ENCODE assay signal across 8 mouse cellular contexts in the genomic region with DNA sequence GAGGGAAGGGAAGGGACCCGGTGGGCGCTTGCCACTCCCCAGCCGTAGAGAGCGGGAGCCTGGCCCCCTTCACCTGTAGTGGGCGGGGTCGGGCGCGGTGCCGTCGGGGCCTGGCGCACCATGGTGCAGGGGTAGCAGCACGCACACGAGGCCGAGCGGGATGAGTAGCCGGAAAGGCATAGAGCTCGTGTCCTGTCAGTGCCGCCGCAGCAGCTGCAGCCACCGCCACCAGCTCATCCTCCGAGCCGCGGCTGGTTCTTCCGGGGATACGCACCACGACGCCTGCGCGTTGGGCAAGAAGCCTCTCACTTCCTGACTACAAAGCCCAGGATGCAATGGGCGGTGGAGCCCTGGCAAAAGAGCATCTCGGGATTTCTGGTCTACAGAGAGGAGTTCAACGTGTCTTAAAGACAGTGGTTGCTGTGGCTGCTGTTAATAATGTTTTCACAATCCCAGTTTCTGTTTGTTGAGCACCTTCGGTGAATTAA. TPM values are rescaled to one million over a fixed set of nuclear protein-coding genes. Genes with fewer than 3 reads are reported as not detected.
DNase-seq lines count a peak whose midpoint lies in the region; ATAC-seq and TF ChIP-seq lines count a peak whose summit lies in the region.

Gene Edem2, minus strand, starts transcription at position 318 of the 488 bp plus-strand sequence.

- H3K27me3 ChIP-seq in G1E (ENCODE audit: insufficient read depth, low read length) = no peaks in the 10 kb centered on the region
- peaks cover 2% of the 10 kb centered on the region; the same call in 1 of the 2 replicates for H3K27me3 ChIP-seq in forebrain, embryonic 16.5 days (replicated peaks; ENCODE audit: control insufficient read depth, insufficient read depth, low read length)
- no peaks in the 10 kb centered on the region for H3K27me3 ChIP-seq in lung, embryonic 14.5 days (ENCODE audit: insufficient read depth, low read length)
- no peaks in the 10 kb centered on the region for H3K27me3 ChIP-seq in thymus, adult 2 months (ENCODE audit: control insufficient read depth, insufficient read depth, low read length)

- peak; percentile 94 for DNase-seq in G1E (ENCODE audit: low spot score)
- peak; percentile 93 to 96 for DNase-seq in cerebellum, adult 18-20 months
- DNase-seq in heart, postnatal 36 days = peak; percentile 89 to 90
- peak; percentile 92 to 95 for DNase-seq in layer of hippocampus, adult 2 months (ENCODE audit: low spot score in 2 of 2)
- peak; percentile 96 for DNase-seq in lung, embryonic 14.5 days
- peak; percentile 95 for DNase-seq in thymus, adult 2 months

- peak within 1 kb of the TSS; percentile 98 for H3K4me2 ChIP-seq in forebrain, embryonic 16.5 days (ENCODE audit: low read length)
- H3K4me2 ChIP-seq in lung, embryonic 14.5 days = peak within 1 kb of the TSS; percentile 95

- H3K4me3 ChIP-seq in G1E (ENCODE audit: low read depth, low read length) = peak within 1 kb of the TSS; percentile 99
- H3K4me3 ChIP-seq in forebrain, embryonic 16.5 days (replicated peaks; ENCODE audit: low read length) = peak within 1 kb of the TSS; percentile 95
- H3K4me3 ChIP-seq in layer of hippocampus, adult 2 months = peak within 1 kb of the TSS; percentile 81
- H3K4me3 ChIP-seq in lung, embryonic 14.5 days (ENCODE audit: low read depth, low read length) = peak within 1 kb of the TSS; percentile 89
- peak within 1 kb of the TSS; percentile 66 for H3K4me3 ChIP-seq in olfactory bulb, adult 2 months (ENCODE audit: insufficient read depth, low read depth, low read length)
- peak within 1 kb of the TSS; percentile 82 for H3K4me3 ChIP-seq in thymus, adult 2 months (ENCODE audit: control insufficient read depth, insufficient read depth, low read length)

- WGBS in forebrain, embryonic 16.5 days = under 1% methylated on average over 33 of the region's 33 CpGs
- under 1% methylated on average over 33 of the region's 33 CpGs for WGBS in lung, embryonic 14.5 days
- WGBS in olfactory bulb, adult 2 months = under 1% methylated on average over 33 of the region's 33 CpGs
- under 1% methylated on average over 33 of the region's 33 CpGs for WGBS in thymus, adult 2 months

- H3K36me3 ChIP-seq in G1E (replicated peaks) = peaks cover 28% of the 10 kb centered on the region
- H3K36me3 ChIP-seq in forebrain, embryonic 16.5 days (ENCODE audit: control insufficient read depth, insufficient read depth) = 0 out of 2 replicates have a peak, but pooled peaks cover 3% of the 10 kb centered on the region
- H3K36me3 ChIP-seq in lung, embryonic 14.5 days (ENCODE audit: insufficient read depth) = no peaks in the 10 kb centered on the region
- H3K36me3 ChIP-seq in thymus, adult 2 months (ENCODE audit: control insufficient read depth, insufficient read depth, low read length) = no peaks in the 10 kb centered on the region

- TF ChIP-seq CTCF in G1E (IDR thresholded peaks at IDR 0.05; ENCODE audit: low read depth, low read length) = no peak
- TF ChIP-seq CTCF in layer of hippocampus, adult 2 months (conservative IDR thresholded peaks at IDR 0.05) = no peak
- TF ChIP-seq CTCF in lung, embryonic 14.5 days (IDR thresholded peaks at IDR 0.05; ENCODE audit: low read depth) = no peak
- no peak for TF ChIP-seq CTCF in olfactory bulb, adult 2 months (IDR thresholded peaks at IDR 0.05; ENCODE audit: insufficient read depth, low read depth, low read length)
- TF ChIP-seq CTCF in thymus, adult 2 months (IDR thresholded peaks at IDR 0.05; ENCODE audit: borderline replicate concordance, control insufficient read depth, extremely low read depth, insufficient read depth, low read length, poor library complexity) = 0 out of 2 replicates have a peak, but pooled peaks have one; percentile 31

- peak within 1 kb of the TSS; percentile 89 for H3K9ac ChIP-seq in forebrain, embryonic 16.5 days (replicated peaks; ENCODE audit: low read depth, low read length)
- H3K9ac ChIP-seq in lung, embryonic 14.5 days = peak within 1 kb of the TSS; percentile 71

- ATAC-seq in G1E (ENCODE audit: extremely low read depth, insufficient number of reproducible peaks, low FRiP score, poor library complexity, severe bottlenecking) = peak; percentile 91
- ATAC-seq in forebrain, embryonic 16.5 days = peak; percentile 98
- ATAC-seq in lung, embryonic 14.5 days (ENCODE audit: insufficient read depth) = peak; percentile 95

- peak; percentile 80 for TF ChIP-seq POLR2A in olfactory bulb, adult 2 months (IDR thresholded peaks at IDR 0.05; ENCODE audit: insufficient read depth, low read depth, low read length)
- peak; percentile 89 for TF ChIP-seq POLR2A in thymus, adult 2 months (IDR thresholded peaks at IDR 0.05; ENCODE audit: control insufficient read depth, extremely low read depth, insufficient read depth, low read length, poor library complexity)

- peak within 1 kb of the TSS; percentile 50; the same call in 1 of the 2 replicates for H3K27ac ChIP-seq in forebrain, embryonic 16.5 days (ENCODE audit: low read length)
- peak within 1 kb of the TSS; percentile 88 for H3K27ac ChIP-seq in layer of hippocampus, adult 2 months
- no peak within 1 kb of the TSS for H3K27ac ChIP-seq in lung, embryonic 14.5 days (ENCODE audit: low read depth)
- H3K27ac ChIP-seq in olfactory bulb, adult 2 months (ENCODE audit: insufficient read depth, low read depth, low read length) = no peak within 1 kb of the TSS
- no peak within 1 kb of the TSS for H3K27ac ChIP-seq in thymus, adult 2 months (ENCODE audit: control insufficient read depth, insufficient read depth, low read length)

- no peaks in the 10 kb centered on the region for H3K9me3 ChIP-seq in G1E (replicated peaks)
- no peaks in the 10 kb centered on the region for H3K9me3 ChIP-seq in forebrain, embryonic 16.5 days (ENCODE audit: control insufficient read depth, low read length)
- H3K9me3 ChIP-seq in lung, embryonic 14.5 days (ENCODE audit: low read depth, low read length) = no peaks in the 10 kb centered on the region

- intact Hi-C loops in heart, postnatal 36 days (cut with DNase I) = no loop called here

- H3K4me1 ChIP-seq in G1E (ENCODE audit: insufficient read depth, low read depth, low read length) = peaks cover 46% of the 10 kb centered on the region
- peaks cover 15% of the 10 kb centered on the region for H3K4me1 ChIP-seq in forebrain, embryonic 16.5 days (replicated peaks; ENCODE audit: control insufficient read depth, insufficient read depth, low read length)
- H3K4me1 ChIP-seq in lung, embryonic 14.5 days (ENCODE audit: insufficient read depth) = peaks cover 7% of the 10 kb centered on the region; the same call in 1 of the 2 replicates
- peaks cover 9% of the 10 kb centered on the region for H3K4me1 ChIP-seq in olfactory bulb, adult 2 months (ENCODE audit: control insufficient read depth, insufficient read depth, low read length)
- H3K4me1 ChIP-seq in thymus, adult 2 months (replicated peaks; ENCODE audit: control insufficient read depth, insufficient read depth, low read length) = peaks cover 5% of the 10 kb centered on the region

RNA-seq across cellular contexts. Expression of gene Edem2, which starts in this region (rescaled TPM):
- 36.9 and 42.3 TPM in 2 replicates for total RNA-seq in G1E (2014; fragmentation: Nextera tagmentation)
- total RNA-seq in G1E (2017) = 33.8 and 36.8 TPM in 2 replicates
- polyA plus RNA-seq in G1E (2012) = 38.3 and 48.3 TPM in 2 replicates
- polyA plus RNA-seq in forebrain, embryonic 16.5 days (2015; fragmentation: Nextera tagmentation; extraction: Ambion mirVana) = 46.8 and 52.3 TPM in 2 replicates
- 1 to 10 TPM; 6.9 to 7.0 TPM for total RNA-seq in heart, postnatal 36 days (2021)
- total RNA-seq in layer of hippocampus, adult 2 months (2021) = 10 to 100 TPM; 23.6 to 24.8 TPM
- 35.6 and 35.7 TPM in 2 replicates for polyA plus RNA-seq in lung, embryonic 14.5 days (2014; fragmentation: Nextera tagmentation; extraction: Ambion mirVana)
- not detected in 2 replicates for polyA plus RNA-seq in olfactory bulb, adult 2 months (2012; ENCODE audit: insufficient read depth, insufficient read length, low replicate concordance, missing spikeins)
- polyA plus RNA-seq in thymus, adult 2 months (2012; rRNA removed) = 55.8 and 58.6 TPM in 2 replicates

Comparison
In these comparisons a context has a peak if more than half of its experiments do, and no peak if none do; other contexts are left out.
1. H3K27ac ChIP-seq: peak in forebrain, embryonic 16.5 days (single experiment) and layer of hippocampus, adult 2 months (single experiment); none in lung, embryonic 14.5 days (single experiment), olfactory bulb, adult 2 months (single experiment) and thymus, adult 2 months (single experiment).
2. Peak in every context shown above with its lines, with median percentiles within 50 percentile points of each other: ATAC-seq, DNase-seq and H3K4me3 ChIP-seq.